Comparison of ENCODE assay signal across 12 mouse cellular contexts in the genomic region with DNA sequence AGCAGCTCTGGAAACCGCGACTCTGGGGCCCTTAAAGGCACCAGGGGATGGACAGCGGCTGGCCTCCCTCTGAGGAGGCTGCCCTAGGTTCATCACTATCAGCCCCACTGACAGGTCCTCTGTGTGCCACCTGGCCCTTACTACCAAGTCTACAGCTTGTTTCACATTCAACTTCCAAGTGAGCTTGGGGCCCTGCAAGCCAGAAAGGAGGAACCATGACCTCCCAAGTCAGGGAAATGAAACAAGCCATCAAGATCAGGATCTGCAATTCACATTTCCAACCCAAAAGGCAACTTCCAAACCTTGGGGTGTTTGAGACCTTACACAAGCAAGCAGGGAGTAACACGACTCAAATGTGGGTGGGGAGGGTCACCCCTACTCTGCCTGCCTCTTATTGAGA. TPM values are rescaled to one million over a fixed set of nuclear protein-coding genes. Genes with fewer than 3 reads are reported as not detected.
DNase-seq lines count a peak whose midpoint lies in the region; ATAC-seq and TF ChIP-seq lines count a peak whose summit lies in the region.
"Had no signal": no experiment of that assay in that cellular context is flagged by ENCODE, and none has a peak within 500 bp of the region (broad histone marks: within the 10 kb centered on the region; RNA-seq: fewer than 3 reads in every experiment).

No protein-coding gene starts in this region.

- TF ChIP-seq CTCF in forebrain, postnatal 0 days (IDR thresholded peaks at IDR 0.05; ENCODE audit: low read depth) = no peak
- no peak for TF ChIP-seq CTCF in thymus, adult 2 months (IDR thresholded peaks at IDR 0.05; ENCODE audit: borderline replicate concordance, control insufficient read depth, extremely low read depth, insufficient read depth, low read length, poor library complexity)

- 46% methylated on average over 4 of the region's 4 CpGs for WGBS in heart, embryonic 12.5 days
- 56% methylated on average over 4 of the region's 4 CpGs for WGBS in forebrain, postnatal 0 days
- 89% methylated on average over 4 of the region's 4 CpGs for WGBS in thymus, adult 2 months

- TF ChIP-seq POLR2A in thymus, adult 2 months (IDR thresholded peaks at IDR 0.05; ENCODE audit: control insufficient read depth, extremely low read depth, insufficient read depth, low read length, poor library complexity) = no peak

- ATAC-seq in heart, embryonic 12.5 days (ENCODE audit: insufficient number of reproducible peaks, low FRiP score) = no peak
- ATAC-seq in common myeloid progenitor, adult 5-6 weeks (replicated peaks; ENCODE audit: low read depth, poor library complexity, severe bottlenecking) = peak; percentile 33; the same call in 1 of the 2 replicates
- ATAC-seq in forebrain, postnatal 0 days = no peak
- ATAC-seq in megakaryocyte progenitor cell, adult 5-6 weeks (replicated peaks; ENCODE audit: poor library complexity) = peak; percentile 33
- ATAC-seq: lung, postnatal 0 days had no signal

- H3K27ac ChIP-seq in heart, embryonic 12.5 days (ENCODE audit: poor library complexity, severe bottlenecking) = no peak overlapping the region
- H3K27ac ChIP-seq in forebrain, postnatal 0 days (ENCODE audit: low read depth, low read length) = no peak overlapping the region
- no peak overlapping the region for H3K27ac ChIP-seq in thymus, adult 2 months (ENCODE audit: control insufficient read depth, insufficient read depth, low read length)

- no peak overlapping the region for H3K9ac ChIP-seq in heart, embryonic 12.5 days
- H3K9ac ChIP-seq in forebrain, postnatal 0 days = 0 out of 2 replicates have a peak overlapping the region, but pooled peaks have one; percentile 1

- H3K9me3 ChIP-seq in heart, embryonic 12.5 days (replicated peaks) = no peaks in the 10 kb centered on the region
- no peaks in the 10 kb centered on the region for H3K9me3 ChIP-seq in forebrain, postnatal 0 days (ENCODE audit: low read length)

- H3K36me3 ChIP-seq in heart, embryonic 12.5 days = peaks cover 4% of the 10 kb centered on the region
- peaks cover 4% of the 10 kb centered on the region; the same call in 1 of the 2 replicates for H3K36me3 ChIP-seq in forebrain, postnatal 0 days (ENCODE audit: insufficient read depth)
- no peaks in the 10 kb centered on the region for H3K36me3 ChIP-seq in thymus, adult 2 months (ENCODE audit: control insufficient read depth, insufficient read depth, low read length)

- peak overlapping the region; percentile 85 for H3K4me2 ChIP-seq in heart, embryonic 12.5 days
- H3K4me2 ChIP-seq in forebrain, postnatal 0 days (ENCODE audit: low read depth) = peak overlapping the region; percentile 60

- H3K4me3 ChIP-seq in heart, embryonic 12.5 days = no peak overlapping the region
- H3K4me3 ChIP-seq in forebrain, postnatal 0 days (ENCODE audit: low read depth, low read length) = peak overlapping the region; percentile 67
- no peak overlapping the region for H3K4me3 ChIP-seq in thymus, adult 2 months (ENCODE audit: control insufficient read depth, insufficient read depth, low read length)

- H3K4me1 ChIP-seq in heart, embryonic 12.5 days (replicated peaks) = peaks cover 27% of the 10 kb centered on the region
- H3K4me1 ChIP-seq in forebrain, postnatal 0 days (ENCODE audit: insufficient read depth) = peaks cover 15% of the 10 kb centered on the region
- H3K4me1 ChIP-seq in thymus, adult 2 months (replicated peaks; ENCODE audit: control insufficient read depth, insufficient read depth, low read length) = peaks cover 9% of the 10 kb centered on the region; the same call in 1 of the 2 replicates

- H3K27me3 ChIP-seq in heart, embryonic 12.5 days (replicated peaks) = peaks cover 15% of the 10 kb centered on the region
- no peaks in the 10 kb centered on the region for H3K27me3 ChIP-seq in forebrain, postnatal 0 days (ENCODE audit: insufficient read depth, low read length)
- H3K27me3 ChIP-seq in thymus, adult 2 months (ENCODE audit: control insufficient read depth, insufficient read depth, low read length) = no peaks in the 10 kb centered on the region; the same call in 1 of the 2 replicates

- intact Hi-C loops in heart, postnatal 25 days (cut with DNase I) = no loop called here

- no peak for DNase-seq in heart, postnatal 25 days (ENCODE audit: low spot score)
- DNase-seq in forebrain, postnatal 0 days = no peak
- DNase-seq in embryo, embryonic 10.5 days (ENCODE audit: low spot score) = no peak
- DNase-seq in left cerebral cortex, adult 9 months (ENCODE audit: low spot score in 2 of 2) = no peak
- DNase-seq in thymus, adult 2 months = no peak
- DNase-seq: heart, adult 11 months; thymus, adult 18-20 months had no signal

RNA-seq across cellular contexts. Expression of a gene that starts 40.7 kb away (rescaled TPM):
- polyA plus RNA-seq in heart, embryonic 12.5 days (2016; fragmentation: Nextera tagmentation; extraction: Ambion mirVana) = not detected in 2 replicates
- total RNA-seq in heart, postnatal 25 days (2021) = not detected
- total RNA-seq in common myeloid progenitor, adult 5-6 weeks (2017) = not detected in 2 replicates
- total RNA-seq in forebrain, postnatal 0 days (2014; rRNA removed) = not detected in 2 replicates
- not detected in 2 replicates for polyA plus RNA-seq in forebrain, postnatal 0 days (2015; fragmentation: Nextera tagmentation; extraction: Ambion mirVana)
- not detected in 2 replicates for total RNA-seq in megakaryocyte progenitor cell, adult 5-6 weeks (2015)
- total RNA-seq in megakaryocyte progenitor cell, adult 5-6 weeks (2017) = not detected in 2 replicates
- 0.28 and 0.73 TPM in 2 replicates for polyA plus RNA-seq in thymus, adult 2 months (2012; rRNA removed)
- total RNA-seq: layer of hippocampus, adult 8-10 months had no signal

RNA-seq across cellular contexts. Expression of a gene that starts 42.3 kb away (rescaled TPM):
- 0.22 TPM in 1 of 2 replicates, not detected in the other for polyA plus RNA-seq in heart, embryonic 12.5 days (2016; fragmentation: Nextera tagmentation; extraction: Ambion mirVana)
- not detected for total RNA-seq in heart, postnatal 25 days (2021)
- total RNA-seq in common myeloid progenitor, adult 5-6 weeks (2017) = 0.05 TPM in 1 of 2 replicates, not detected in the other
- 7.9 and 10.3 TPM in 2 replicates for total RNA-seq in forebrain, postnatal 0 days (2014; rRNA removed)
- polyA plus RNA-seq in forebrain, postnatal 0 days (2015; fragmentation: Nextera tagmentation; extraction: Ambion mirVana) = 11.8 and 13.3 TPM in 2 replicates
- not detected in 2 replicates for total RNA-seq in megakaryocyte progenitor cell, adult 5-6 weeks (2015)
- total RNA-seq in megakaryocyte progenitor cell, adult 5-6 weeks (2017) = not detected in 2 replicates
- 0.77 and 0.84 TPM in 2 replicates for polyA plus RNA-seq in thymus, adult 2 months (2012; rRNA removed)

Comparison
In these comparisons a context has a peak if more than half of its experiments do, and no peak if none do; other contexts are left out.
1. ATAC-seq: peak in common myeloid progenitor, adult 5-6 weeks (single experiment) and megakaryocyte progenitor cell, adult 5-6 weeks (single experiment); none in heart, embryonic 12.5 days (single experiment) and forebrain, postnatal 0 days (single experiment).